Mouse (Mus musculus): ENCODE results near the gene Tmem203.
"Not testable (repeated sequence)": the region's sequence is repeated elsewhere in the genome, so short reads cannot be mapped to it uniquely, and the experiment has no call there.

Tmem203 gene

DNA sequence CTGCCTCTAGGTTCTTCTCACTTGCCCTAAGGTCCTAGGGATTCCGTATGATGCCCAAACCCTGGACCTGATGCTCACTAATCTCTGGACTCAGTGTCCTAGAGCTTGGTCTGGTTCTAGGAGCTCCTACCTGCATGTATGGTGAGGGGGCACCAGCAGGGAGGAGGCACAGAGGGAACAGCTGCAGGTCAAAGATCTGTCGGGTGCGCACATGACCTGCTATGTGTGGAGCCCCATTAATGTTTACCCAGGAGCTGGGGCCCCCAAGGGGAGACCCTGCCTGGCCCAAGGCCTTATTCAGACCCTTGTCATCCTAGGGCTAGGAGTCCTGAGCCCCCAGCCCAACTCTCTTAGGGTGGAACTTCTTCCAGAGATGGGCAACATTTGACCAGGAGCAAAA is 21.2 kb upstream of the Tmem203 start, which contains the start of gene Slc34a3:
Gene Slc34a3 (minus strand): TSS at position 315 of the 400 bp plus-strand sequence.
- DNase-seq (ENCODE audit: low read depth, low spot score), result no peak

DNA sequence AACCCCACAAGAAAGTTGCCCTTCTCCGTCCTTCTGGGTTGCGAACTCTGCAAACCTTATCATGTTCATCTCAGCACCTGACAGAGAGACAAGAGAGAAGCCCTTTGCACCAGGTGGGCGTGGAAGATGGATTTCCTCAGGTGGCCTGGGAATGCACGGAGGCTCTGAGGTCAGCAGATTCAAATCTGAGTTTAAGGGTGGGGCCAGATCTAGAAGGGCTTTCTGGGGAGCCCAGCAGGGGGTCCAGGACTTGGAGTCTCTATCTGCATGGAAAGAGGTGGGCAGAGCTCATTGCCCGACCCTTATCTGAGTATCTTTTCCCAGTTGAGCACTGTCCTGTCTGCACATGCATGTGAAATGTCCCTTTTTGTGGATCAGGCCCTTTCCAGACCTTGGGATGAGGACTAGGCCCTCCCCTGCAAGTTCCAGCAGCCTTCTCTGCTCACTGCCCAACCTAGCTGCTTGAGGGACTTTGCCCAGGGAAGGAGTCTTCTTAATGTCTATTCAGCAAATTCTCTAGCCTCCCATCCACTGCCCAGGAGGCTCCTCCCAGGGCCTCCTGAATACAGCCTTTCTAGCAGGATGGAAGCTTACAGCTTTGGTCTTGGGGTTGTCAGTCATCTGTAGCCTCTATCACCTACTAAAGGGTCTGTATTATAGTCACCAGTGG is 20.6 kb upstream of the Tmem203 start:
- DNase-seq (ENCODE audit: low read depth, low spot score), result no peak

DNA sequence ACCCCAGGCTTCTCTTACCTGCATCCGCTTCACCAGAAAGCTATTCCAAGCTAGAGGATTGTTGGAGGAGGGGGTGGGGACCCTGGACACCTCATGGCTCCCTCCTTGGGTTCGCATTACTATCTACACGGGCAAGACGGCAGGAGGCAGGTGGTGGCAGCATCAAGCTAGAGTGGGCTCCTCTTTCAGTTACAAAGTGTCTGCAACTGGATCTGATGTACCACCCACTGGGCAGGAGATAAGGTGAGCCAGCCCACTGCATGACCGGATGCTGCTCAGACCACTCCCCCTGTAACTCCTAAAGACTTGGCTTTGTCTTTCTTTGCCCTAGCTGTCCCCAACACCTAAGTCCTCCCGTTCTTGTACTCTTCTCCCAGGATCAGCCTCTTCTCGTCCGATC is 18.6 kb upstream of the Tmem203 start, which contains the start of gene Rnf224:
Gene Rnf224 (minus strand): TSS at position 174 of the 400 bp plus-strand sequence.
- DNase-seq (ENCODE audit: low read depth, low spot score), result no peak

DNA sequence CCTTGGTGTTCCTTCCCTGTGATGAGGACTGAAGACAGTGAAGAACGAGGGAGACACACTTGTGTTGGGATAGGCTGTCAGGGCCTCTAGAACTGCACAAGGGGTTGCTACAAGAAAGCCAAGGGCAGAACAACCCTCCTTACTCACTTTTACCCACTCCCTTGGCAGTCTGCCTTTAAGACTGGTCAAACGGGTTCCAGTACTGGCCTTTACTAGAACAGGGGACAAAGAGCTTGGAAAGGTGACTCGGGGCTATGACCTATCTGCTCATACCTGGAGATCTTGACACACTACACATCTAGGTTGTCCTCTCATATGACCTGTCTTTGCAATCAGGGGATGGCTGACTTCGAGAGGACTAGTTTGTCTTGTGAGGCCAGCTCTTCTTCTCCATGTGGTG is 17.7 kb upstream of the Tmem203 start:
- DNase-seq (ENCODE audit: low read depth, low spot score), result no peak

DNA sequence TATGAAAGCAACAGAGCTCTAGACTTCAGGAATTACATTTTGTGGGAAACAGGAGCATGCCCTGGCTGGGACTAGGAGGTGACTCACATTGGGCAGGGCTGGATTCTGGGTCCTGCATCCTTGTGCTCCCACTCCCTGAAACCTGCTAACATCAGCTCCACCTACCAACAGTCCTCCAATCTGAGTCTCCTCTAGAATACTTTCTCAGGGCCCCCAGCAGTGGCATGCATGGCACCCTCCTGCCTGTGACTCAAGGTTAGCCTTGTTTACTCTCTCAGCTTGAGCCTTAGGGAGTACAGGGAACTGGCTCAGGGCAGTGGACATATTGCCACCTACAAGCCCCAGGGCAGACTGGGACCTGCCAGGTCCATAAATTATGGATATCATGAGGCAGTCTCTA is 17.1 kb upstream of the Tmem203 start:
- no peak for DNase-seq (ENCODE audit: low read depth, low spot score)

DNA sequence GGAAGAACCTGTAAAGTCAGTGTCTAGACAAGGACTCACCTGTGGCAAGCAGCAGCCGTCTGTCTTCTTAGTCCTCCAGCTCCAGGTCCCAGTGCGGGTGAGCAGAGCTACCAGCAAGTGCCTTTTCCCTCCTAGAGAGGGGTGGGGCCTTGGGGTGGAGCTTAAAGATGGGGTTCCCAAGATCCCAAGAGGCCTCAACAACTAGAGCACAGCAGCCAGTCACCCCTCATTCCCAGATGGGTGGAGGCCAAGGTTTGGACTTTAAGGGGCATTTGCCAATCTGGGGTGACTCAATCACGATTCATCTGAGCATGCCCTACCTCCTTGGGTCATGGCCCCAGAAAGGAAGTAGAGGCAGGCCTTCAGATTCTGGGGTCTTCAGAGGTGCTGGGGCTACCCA is 15.5 kb upstream of the Tmem203 start:
- no peak for DNase-seq (ENCODE audit: low read depth, low spot score)

DNA sequence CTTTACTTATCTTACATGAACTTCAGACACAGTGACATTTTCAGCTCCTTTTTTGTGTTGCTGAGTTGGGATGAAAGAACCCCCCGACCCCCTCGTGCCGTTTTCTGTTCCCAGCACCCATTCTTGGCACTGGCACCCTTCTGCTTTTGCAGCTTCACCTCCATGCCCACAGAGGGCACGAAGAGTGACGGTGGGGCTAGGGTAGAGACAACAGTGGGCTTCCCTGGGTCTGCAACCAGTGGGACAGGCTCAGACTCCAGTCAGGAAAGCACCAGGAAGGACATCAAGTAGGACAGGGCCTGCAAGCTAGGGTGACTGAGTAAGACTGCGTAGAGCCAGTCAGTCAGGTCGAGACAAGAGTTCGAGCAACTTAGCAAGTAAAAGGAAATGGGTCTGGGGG is 14.9 kb upstream of the Tmem203 start:
- no peak for DNase-seq (ENCODE audit: low read depth, low spot score)

DNA sequence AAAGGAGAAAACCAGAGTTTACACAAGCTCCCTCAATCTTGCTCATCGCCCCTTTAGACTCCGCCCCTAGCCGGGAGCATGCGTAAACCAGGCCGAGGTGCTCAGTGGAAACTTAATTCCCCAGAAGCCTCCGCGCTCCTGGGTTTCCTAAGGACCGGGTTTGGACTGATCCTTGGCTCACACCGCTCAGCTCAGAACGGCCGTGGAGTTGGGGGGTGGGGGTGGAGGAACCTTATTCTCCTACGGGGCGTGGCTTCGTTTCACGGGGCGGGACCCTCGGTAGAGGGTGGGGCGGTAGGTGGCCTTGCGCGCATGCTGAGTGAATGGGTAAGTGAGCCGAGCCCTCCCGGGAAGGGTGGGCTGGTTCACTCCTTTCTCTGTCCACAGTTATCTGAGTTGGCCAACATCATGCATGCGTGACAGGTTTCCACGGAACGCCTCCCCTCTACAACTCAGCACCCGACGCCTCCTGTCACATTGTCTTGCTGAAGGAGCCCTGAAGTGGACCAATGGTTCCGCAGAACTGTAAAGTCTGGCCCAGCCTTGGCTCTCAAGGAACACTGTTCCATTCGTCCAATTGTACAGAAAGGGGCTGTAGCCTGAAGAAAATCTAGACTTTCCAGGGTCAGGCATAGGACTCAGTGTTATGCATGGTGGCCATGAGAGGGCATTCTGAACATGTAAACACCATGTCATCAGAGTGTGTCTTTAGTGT is 14.4 kb upstream of the Tmem203 start:
- DNase-seq (ENCODE audit: low read depth, low spot score), result peak; percentile 58

DNA sequence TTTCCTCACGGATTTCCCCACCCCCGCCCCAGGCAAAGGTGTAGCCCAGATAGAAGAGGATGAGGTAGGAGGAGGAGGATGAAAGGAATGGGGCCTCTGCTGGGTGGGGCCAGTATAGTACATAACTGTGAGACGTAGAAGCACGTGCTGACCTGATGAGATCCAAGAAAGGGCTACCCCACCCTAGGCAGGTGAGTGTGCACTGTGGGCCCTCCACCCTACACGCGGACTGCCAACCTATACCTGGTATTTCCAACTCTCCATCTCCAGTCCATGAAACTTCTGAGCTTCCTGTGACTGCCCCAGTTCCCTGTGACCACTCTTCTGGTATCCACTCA is 13.8 kb upstream of the Tmem203 start:
- no peak for DNase-seq (ENCODE audit: low read depth, low spot score)

DNA sequence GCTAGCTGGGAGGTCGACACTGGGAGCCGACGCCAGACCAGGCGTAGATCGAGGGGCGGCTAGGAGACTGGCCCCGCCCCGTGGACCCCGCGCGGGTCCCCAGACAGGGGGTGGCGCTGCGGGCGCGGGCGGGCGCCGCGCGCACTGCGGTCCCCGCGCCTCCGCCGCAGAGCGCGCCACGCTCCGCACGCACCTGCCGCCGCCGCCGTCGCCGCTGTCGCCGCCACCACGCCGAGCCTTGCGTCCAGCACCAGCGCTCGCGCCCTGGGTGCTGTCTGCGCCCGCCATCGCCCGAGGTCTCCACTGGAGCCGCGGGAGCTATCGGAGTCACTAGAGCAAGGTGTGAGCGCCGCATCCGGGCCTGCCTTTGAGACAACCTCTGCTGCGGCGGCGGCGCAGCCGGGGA is 13.1 kb upstream of the Tmem203 start, which contains the start of the genes Rnf208 and Cysrt1:
Gene Rnf208 (plus strand): TSS at position 155 of the 406 bp plus-strand sequence.
Gene Cysrt1 (minus strand): TSS at position 352 of the 406 bp plus-strand sequence.
- DNase-seq (ENCODE audit: low read depth, low spot score), result no peak

DNA sequence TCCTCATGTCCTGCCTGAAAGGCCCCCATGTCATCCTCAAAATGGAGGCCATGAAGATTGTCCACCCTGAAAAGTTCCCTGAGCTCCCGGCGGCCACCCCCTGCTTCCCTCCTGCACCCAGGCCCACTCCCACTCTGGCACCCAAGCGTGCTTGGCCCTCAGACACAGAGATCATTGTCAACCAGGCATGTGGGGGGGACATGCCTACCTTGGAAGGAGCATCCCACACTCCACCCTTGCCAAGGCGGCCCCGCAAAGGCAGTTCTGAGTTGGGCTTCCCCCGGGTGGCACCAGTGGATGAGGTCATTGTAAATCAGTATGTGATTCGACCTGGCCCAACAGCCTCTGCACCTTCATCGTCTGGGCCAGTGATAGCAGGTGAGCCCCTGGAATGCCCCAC is 11.9 kb upstream of the Tmem203 start:
- DNase-seq (ENCODE audit: low read depth, low spot score), result no peak

DNA sequence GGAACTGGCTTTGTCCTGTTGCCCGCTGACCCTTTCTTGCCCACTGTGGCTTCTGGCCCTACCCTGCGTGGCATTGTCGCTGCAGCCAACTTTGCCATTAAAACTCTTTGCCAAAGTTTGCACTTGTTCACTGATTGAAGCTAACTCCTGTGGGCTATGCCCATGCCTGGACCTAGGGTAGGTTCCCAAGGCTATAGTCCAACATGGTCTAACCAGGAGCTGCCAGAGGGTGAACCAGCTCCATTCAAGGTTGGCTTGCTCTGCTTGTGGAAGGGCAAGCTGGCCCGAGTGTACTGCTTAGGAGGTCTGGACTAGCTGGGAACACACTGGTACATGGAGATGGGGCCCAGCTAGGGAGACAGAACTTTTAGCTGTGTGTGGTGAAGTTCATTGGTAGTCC is 11.1 kb upstream of the Tmem203 start:
- DNase-seq (ENCODE audit: low read depth, low spot score), result no peak

DNA sequence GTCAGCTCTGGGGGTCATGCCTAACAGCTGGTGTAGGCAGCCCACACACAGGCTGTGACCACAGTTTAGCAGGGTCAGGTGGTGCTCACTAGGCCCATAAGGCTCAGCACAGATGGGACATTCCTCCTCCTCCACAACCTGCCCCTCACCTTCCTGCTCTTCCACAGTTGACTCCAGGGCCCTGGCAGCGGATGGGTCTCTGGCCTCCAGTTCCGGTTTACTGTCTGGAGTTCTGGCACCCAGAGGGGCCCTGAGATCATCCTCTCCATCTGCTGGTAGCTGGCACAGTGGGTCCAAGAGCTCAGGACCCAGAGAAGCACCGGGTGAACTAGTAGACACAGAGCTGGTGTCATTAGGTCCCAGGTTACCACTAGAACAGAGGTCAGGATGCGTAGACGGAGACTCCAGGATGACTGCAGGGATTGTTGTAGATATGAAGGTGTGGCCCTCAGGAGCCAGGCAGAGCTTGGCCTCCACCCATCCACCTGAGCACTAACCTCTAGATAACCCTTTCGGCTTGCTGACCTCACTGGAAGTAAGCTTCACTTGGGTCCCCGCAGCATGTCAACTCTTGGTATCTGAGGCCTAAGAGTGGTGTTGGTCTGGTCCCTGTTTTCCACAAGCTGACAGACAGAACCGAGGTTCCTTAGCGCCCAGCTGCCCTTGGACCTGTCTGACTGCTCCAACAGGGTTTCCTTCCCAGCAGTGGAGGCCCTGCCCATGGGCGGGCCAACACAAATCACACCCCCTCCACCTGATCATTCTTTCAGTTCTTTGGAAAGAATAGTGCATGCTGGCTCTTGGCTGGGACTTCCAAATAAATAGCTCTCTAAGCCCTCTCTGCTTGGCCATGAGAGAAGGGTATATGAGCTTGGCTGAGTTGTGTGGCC is 8.8 kb upstream of the Tmem203 start, which contains the start of gene AL732309.1:
Gene AL732309.1 (minus strand): TSS at position 681 of the 890 bp plus-strand sequence.
- DNase-seq (ENCODE audit: low read depth, low spot score), result no peak

DNA sequence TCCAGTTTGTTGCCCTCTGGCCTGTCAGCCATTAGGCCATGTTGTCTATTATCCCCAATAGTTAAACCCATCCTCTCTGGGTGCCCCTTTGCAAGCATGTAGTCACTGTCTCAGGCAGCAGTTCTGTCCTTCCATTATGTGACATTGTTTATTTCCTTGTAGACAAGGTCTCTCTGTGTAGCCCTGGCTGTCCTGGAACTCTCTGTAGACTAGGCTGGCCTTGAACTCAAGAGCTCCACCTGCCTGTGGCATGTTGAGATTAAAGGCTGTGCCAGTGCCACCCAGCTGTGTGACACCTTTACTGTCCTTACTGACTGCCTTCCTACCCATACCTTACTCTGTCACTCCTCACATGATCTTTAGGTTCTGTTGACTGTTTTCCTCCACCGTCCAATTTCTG is 2.9 kb upstream of the Tmem203 start:
- no peak for DNase-seq (ENCODE audit: low read depth, low spot score)

DNA sequence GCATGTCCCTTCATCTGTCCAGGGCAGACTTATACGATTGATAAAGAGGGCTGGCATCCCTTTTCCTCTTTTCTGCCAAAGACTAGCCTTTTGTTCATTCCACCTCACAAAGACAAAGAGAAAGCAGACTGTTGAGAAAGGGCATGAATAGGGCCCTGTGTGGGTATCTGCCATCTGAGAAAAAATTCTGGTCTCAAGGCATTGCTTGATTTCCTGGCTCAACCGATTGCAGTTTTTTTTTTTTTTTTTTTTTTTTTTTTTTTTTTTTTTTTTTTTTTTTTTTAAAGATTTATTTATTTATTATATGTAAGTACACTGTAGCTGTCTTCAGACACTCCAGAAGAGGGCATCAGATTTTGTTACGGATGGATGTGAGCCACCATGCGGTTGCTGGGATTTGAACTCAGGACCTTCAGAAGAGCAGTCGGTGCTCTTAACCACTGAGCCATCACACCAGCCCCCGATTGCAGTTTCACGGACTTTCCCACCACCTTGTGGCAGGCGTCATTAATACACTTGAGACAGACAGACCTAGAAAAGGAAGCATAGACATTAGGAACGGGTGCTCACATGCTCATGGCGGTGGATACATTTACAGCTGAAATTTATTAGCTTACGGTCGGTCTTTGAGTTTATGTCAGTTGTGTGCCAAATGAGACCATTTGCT is 1.3 kb downstream of the Tmem203 start:
- DNase-seq (ENCODE audit: low read depth, low spot score), result not testable (repeated sequence)

DNA sequence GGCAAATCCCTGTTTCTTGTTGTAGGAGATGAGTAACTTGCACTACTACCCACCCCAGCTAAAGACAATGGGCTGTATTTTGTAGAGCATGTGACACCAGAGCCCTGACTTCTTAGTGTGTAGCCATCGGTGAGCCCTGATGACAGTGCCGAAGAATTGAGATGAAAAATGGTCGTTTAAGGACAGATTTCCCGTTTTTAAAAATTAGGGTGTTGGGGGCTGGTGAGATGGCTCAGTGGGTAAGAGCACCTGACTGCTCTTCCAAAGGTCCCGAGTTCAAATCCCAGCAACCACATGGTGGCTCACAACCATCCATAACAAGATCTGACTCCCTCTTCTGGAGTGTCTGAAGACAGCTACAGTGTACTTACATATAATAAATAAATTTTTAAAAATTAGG is 2.0 kb downstream of the Tmem203 start:
- DNase-seq (ENCODE audit: low read depth, low spot score), result not testable (repeated sequence)

DNA sequence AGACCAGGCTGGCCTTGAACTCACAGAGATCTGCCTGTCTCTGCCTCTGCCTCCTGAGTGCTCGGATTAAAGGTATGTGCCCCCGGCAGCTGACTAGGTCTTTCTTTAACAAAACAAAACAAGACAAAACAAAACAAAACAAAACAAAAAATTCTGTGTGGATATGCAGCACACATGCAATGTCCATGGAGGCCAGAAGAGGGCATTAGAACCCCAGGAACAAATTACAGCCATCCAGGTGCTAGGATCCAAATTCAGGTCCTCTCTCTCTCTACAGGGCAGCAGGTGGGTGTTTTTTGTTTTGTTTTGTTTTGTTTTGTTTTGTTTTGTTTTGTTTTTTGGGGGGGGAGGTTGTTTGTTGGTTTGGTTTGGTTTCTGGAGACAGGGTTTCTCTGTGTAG is 3.6 kb downstream of the Tmem203 start:
- no peak for DNase-seq (ENCODE audit: low read depth, low spot score)

DNA sequence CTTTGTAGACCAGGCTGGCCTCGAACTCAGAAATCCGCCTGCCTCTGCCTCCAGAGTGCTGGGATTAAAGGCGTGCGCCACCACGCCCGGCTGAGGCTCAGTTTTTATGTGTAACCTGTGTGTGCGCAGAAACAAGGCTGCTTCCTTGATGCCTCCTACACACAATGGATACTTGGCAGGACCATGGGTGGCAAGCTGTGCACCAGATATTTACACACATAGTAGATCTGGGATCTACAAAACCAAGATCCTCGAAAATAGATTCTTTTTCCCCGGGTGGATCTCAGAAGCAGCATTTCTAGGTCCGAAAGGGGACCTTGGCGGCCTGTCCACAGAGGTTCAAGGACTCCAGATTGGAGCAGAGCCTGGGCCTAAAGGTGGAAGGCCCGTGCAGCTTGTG is 6.6 kb downstream of the Tmem203 start:
- no peak for DNase-seq (ENCODE audit: low read depth, low spot score)

DNA sequence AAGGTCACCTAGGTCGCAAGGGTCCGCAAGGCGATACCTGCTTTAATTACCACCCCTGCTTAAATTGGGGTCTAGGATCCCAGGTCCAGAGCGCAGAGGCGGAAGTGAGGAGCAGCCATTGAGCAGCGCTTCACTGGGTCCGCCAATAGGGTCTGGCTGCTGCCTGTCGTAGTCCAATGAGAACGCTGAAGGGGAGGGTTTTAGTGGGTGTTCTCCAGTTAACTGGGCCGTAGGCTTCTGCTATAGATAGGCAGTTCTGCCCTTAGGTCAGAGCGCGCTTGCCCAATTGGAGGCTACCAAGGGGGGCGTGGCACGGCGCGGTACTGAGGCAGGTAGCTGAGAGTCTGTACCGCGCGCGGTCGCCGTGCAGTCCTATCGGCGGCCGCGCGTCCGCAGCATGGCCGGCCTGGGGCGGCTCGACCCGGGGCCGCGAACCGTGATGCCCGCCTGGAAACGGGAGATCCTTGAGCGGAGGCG is 7.1 kb downstream of the Tmem203 start, which contains the start of gene Tprn:
Gene Tprn (plus strand): TSS at position 328 of the 477 bp plus-strand sequence.
- DNase-seq (ENCODE audit: low read depth, low spot score), result peak; percentile 87

DNA sequence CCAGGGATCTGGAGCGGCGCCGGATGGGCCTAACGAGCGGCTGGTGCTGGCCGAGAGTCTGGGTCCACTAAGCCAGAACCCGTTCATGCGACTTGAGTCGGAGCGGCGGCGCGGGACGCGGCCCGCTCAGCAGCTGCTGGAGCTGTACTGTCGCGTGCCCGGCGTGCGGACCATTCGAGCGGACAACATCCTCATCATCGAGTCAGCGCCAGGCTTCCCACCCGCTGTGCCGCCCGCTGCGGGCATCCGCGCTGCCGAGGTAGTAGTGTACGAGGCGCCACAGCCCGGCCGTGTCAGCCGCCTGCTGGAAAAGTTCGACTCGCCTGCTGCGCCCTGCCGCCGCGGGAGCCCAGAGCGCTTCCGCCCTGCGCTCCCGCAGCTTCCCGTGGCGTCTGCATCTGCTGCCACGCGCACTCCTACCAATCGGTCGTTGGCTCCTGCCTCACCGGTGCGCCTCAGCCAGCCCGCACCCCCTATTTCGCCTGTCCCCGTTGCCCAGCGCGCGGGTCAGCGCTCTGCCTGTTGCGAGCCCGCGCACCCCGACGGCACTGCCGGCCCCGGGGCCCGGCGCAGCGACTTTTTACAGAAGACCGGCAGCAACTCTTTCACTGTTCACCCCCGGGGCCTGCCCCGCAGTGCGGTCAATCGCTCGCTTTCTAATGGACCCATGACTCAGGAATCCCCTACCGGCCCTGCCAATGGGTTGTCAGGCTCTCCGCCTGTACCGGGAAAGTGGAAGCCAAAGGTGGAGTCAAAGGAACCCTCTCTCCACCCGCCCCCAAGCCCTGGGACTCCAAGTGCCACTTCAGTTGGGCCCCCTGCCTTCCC is 7.8 kb downstream of the Tmem203 start:
- no peak for DNase-seq (ENCODE audit: low read depth, low spot score)

All from retina, adult 2 months (tissue).